Mouse (Mus musculus) layer of hippocampus, adult 8-10 months (tissue): ENCODE data around the gene Enah. TPM values are rescaled to one million over a fixed set of nuclear protein-coding genes. Genes with fewer than 3 reads are reported as not detected.

Source experiments
- DNase-seq, 2 experiments: peaks; one replicate each; pipeline ENCODE4 v3.0.0; 2022; ENCODE audit warnings: low spot score in 2 of 2
- total RNA-seq, 4 experiments: library from RNA; stranded (reverse); gene quantifications; 2 replicates each; pipeline ENCODE4 v1.2.4; 2022

The Enah gene
- total RNA-seq, 4 experiments from 2014 or later = 174 to 214 (median 191) TPM

- DNase-seq = peak in 1 of 2 experiments; percentile 9
Observed at GRCm38 (mm10) chr1:182028231-182029210, 8.7 kb upstream of the Enah start.

- DNase-seq = no peak
Observed at GRCm38 (mm10) chr1:182027426-182027979, 7.7 kb upstream of the Enah start.

GRCm38 (mm10) chr1:182026821-182027220, 7.0 kb upstream of the Enah start:
- DNase-seq = no peak

GRCm38 (mm10) chr1:182026120-182026519, 6.3 kb upstream of the Enah start:
- no peak for DNase-seq

GRCm38 (mm10) chr1:182021691-182022299, 2.0 kb upstream of the Enah start:
- DNase-seq = no peak

- peak in 1 of 2 experiments; percentile 50 for DNase-seq
Observed at GRCm38 (mm10) chr1:182020831-182021460, 1.2 kb upstream of the Enah start.

- no peak for DNase-seq
Observed at GRCm38 (mm10) chr1:182019266-182019925, 394 bp downstream of the Enah start.

- DNase-seq = peak in 1 of 2 experiments; percentile 31
Observed at GRCm38 (mm10) chr1:182018397-182019265, 1.2 kb downstream of the Enah start.

- no peak for DNase-seq
Observed at GRCm38 (mm10) chr1:182005831-182006230, 14.0 kb downstream of the Enah start.

GRCm38 (mm10) chr1:181998673-181999072, 21.1 kb downstream of the Enah start:
- no peak for DNase-seq

- DNase-seq = no peak
Observed at GRCm38 (mm10) chr1:181997791-181998190, 22.0 kb downstream of the Enah start.

GRCm38 (mm10) chr1:181993597-181993996, 26.2 kb downstream of the Enah start:
- no peak for DNase-seq

GRCm38 (mm10) chr1:181988367-181988766, 31.4 kb downstream of the Enah start:
- no peak for DNase-seq

- DNase-seq = no peak
Observed at GRCm38 (mm10) chr1:181987226-181987625, 32.6 kb downstream of the Enah start.

GRCm38 (mm10) chr1:181985880-181986279, 33.9 kb downstream of the Enah start:
- no peak for DNase-seq

GRCm38 (mm10) chr1:181984811-181985210, 35.0 kb downstream of the Enah start:
- DNase-seq = no peak

- no peak for DNase-seq
Observed at GRCm38 (mm10) chr1:181980017-181980719, 39.6 kb downstream of the Enah start.

- DNase-seq = no peak
Observed at GRCm38 (mm10) chr1:181975510-181975909, 44.3 kb downstream of the Enah start.

- DNase-seq = no peak
Observed at GRCm38 (mm10) chr1:181974897-181975296, 44.9 kb downstream of the Enah start.
